Mouse (Mus musculus) spleen, adult 18-20 months (tissue): Measurements from ENCODE around the gene Fam243.

Source experiments
- DNase-seq, 2 experiments: peaks; one replicate each; pipeline ENCODE4 v3.0.0; 2022; ENCODE audit warnings: mixed read lengths in 2 of 2

Gene Fam243

GRCm38 (mm10) chr16:92321341-92321740, at the start of gene Fam243:
Gene Fam243, minus strand, starts transcription at chr16:92321441.
- no peak for DNase-seq

GRCm38 (mm10) chr16:92369260-92369659, 48.0 kb upstream of the Fam243 start:
- DNase-seq: no peak

GRCm38 (mm10) chr16:92365477-92365876, 44.2 kb upstream of the Fam243 start:
- no peak for DNase-seq

- no peak for DNase-seq
Measured at GRCm38 (mm10) chr16:92360711-92361110, 39.5 kb upstream of the Fam243 start.

GRCm38 (mm10) chr16:92359229-92359628, 38.0 kb upstream of the Fam243 start, which contains the start of gene Kcne1:
Gene Kcne1, minus strand, starts transcription at chr16:92359468.
- DNase-seq: no peak

GRCm38 (mm10) chr16:92358734-92359133, 37.5 kb upstream of the Fam243 start:
- DNase-seq: no peak

GRCm38 (mm10) chr16:92357566-92357965, 36.3 kb upstream of the Fam243 start:
- no peak for DNase-seq

- DNase-seq: no peak
Measured at GRCm38 (mm10) chr16:92357023-92357422, 35.8 kb upstream of the Fam243 start.

GRCm38 (mm10) chr16:92355982-92356381, 34.7 kb upstream of the Fam243 start:
- DNase-seq: no peak

GRCm38 (mm10) chr16:92355366-92355765, 34.1 kb upstream of the Fam243 start:
- no peak for DNase-seq

GRCm38 (mm10) chr16:92353897-92354296, 32.7 kb upstream of the Fam243 start:
- no peak for DNase-seq

GRCm38 (mm10) chr16:92353295-92353694, 32.1 kb upstream of the Fam243 start:
- DNase-seq: no peak

GRCm38 (mm10) chr16:92348941-92349340, 27.7 kb upstream of the Fam243 start:
- no peak for DNase-seq

- DNase-seq: no peak
Measured at GRCm38 (mm10) chr16:92346297-92346916, 25.2 kb upstream of the Fam243 start.

- no peak for DNase-seq
Measured at GRCm38 (mm10) chr16:92345177-92345576, 23.9 kb upstream of the Fam243 start.

GRCm38 (mm10) chr16:92340612-92341511, 19.6 kb upstream of the Fam243 start:
- peak in 1 of 2 experiments; percentile 53 for DNase-seq

- peak in 1 of 2 experiments; percentile 52 for DNase-seq
Measured at GRCm38 (mm10) chr16:92336280-92336679, 15.0 kb upstream of the Fam243 start.

GRCm38 (mm10) chr16:92334600-92334999, 13.4 kb upstream of the Fam243 start:
- DNase-seq: no peak

- no peak for DNase-seq
Measured at GRCm38 (mm10) chr16:92330966-92331365, 9.7 kb upstream of the Fam243 start.

GRCm38 (mm10) chr16:92327911-92328310, 6.7 kb upstream of the Fam243 start:
- DNase-seq: no peak

- DNase-seq: no peak
Measured at GRCm38 (mm10) chr16:92325062-92325406, 3.8 kb upstream of the Fam243 start.

- DNase-seq: no peak
Measured at GRCm38 (mm10) chr16:92324309-92325061, 3.2 kb upstream of the Fam243 start.

- no peak for DNase-seq
Measured at GRCm38 (mm10) chr16:92320361-92320760, 880 bp downstream of the Fam243 start.
